Mouse (Mus musculus): ENCODE measurements around the gene 4930556J24Rik.
"Not testable (repeated sequence)": the region's sequence is repeated elsewhere in the genome, so short reads cannot be mapped to it uniquely, and the experiment has no call there.

4930556J24Rik gene

DNA sequence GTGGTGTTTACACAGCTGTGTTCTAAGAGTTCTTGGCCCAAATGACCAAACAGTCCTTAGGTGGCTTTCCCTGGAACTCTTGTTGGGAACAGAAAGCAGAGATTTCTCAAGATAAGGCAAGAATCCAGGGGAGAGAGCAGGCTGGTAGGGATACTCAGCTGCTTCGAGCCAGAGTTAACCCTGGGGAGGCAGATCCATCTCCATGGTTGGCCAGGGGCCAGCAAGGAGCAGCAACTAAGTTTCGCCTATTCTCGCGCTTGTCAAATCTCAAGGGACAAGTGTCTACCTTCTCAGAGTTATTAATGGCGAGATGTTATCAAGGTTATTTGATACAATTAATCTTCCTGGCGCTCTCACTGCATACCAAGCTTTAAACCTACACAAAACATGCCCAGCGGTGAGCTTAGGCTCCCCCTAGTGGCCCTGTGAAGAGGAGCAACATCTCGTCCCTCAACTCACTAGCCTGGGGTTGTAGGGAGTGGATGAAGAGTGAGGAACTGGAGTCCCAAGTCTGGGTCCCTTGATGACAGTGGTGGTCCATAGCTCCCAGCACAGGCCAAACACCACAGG lies 55.2 kb downstream of the 4930556J24Rik start:
- peak; percentile 78 for DNase-seq (ENCODE audit: low spot score)

DNA sequence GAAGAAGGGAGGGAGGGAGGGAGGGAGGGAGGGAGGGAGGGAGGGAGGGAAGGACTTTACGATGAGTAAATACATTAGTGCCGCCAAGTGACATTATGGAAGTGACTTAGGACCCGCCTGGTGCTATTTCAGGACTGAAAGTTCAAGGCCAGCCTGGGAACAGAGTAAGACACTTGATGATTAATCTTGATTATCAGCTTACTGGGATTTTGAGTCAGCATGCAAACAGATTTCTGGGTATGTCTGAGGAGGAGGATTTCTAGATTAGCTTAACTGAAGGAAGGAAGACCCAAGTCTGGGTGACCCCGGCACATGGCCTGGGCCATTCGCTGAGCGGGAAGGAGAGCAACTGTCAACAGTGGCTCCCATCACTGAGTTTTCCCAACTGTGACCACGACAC lies 56.1 kb downstream of the 4930556J24Rik start:
- no peak for DNase-seq (ENCODE audit: low spot score)

DNA sequence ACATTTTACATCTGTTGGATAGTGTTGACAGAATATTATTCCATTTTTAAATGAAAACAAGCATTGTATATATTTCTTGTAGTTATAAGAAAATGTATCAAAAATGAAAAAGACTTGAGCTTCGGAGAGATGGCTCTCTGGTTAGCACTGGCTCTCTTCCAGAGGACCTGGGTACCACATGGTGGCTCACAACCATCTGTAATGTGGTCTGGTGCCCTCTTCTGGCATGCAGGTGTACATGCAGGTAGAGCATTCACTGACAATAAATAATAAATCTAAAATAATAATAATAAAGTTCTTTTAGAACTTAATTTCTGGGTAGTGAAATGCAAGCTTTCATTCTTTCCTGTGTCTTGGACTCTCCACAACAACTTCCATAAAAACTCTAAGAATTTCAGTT lies 57.8 kb downstream of the 4930556J24Rik start:
- peak; percentile 46 for DNase-seq (ENCODE audit: low spot score)

DNA sequence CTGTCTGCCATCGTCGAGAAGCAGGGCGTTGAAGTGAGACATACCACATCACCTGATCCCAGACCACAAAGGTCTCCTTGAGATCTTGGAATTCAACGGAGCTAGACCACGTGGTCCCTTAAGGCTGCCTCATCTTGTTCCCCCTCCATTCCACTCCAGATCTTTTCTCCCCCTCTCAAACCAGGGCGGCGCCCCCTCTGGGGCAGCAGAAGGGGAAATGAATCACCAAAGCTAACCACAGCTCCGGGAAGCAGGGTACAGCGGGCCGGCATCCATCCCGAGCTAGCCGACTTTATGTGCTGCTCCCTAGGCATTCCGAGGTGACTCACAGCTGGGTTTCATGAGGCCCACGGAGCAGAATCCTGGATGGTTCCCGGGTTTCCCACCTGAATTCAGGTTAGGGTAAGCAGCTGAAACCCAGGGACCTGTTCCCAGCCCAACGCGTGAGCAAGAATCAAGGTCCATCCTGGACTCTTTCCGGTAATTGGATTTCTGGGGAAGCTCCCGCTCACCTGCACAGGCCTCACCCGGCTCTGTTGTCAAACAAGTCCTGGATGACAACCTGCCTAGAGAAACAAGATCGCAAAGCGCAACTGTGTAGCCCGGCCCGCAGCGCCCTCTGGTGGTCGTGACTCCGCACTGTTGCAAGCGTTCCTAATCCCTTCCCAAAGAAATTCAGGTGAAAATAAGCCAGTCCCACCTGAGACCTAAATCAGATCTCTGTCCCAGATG lies 62.3 kb downstream of the 4930556J24Rik start, which contains the start of gene Slc35e4:
Slc35e4 (minus strand) TSS at position 556 of the 732 bp plus-strand sequence.
- peak; percentile 91 for DNase-seq (ENCODE audit: low spot score)

DNA sequence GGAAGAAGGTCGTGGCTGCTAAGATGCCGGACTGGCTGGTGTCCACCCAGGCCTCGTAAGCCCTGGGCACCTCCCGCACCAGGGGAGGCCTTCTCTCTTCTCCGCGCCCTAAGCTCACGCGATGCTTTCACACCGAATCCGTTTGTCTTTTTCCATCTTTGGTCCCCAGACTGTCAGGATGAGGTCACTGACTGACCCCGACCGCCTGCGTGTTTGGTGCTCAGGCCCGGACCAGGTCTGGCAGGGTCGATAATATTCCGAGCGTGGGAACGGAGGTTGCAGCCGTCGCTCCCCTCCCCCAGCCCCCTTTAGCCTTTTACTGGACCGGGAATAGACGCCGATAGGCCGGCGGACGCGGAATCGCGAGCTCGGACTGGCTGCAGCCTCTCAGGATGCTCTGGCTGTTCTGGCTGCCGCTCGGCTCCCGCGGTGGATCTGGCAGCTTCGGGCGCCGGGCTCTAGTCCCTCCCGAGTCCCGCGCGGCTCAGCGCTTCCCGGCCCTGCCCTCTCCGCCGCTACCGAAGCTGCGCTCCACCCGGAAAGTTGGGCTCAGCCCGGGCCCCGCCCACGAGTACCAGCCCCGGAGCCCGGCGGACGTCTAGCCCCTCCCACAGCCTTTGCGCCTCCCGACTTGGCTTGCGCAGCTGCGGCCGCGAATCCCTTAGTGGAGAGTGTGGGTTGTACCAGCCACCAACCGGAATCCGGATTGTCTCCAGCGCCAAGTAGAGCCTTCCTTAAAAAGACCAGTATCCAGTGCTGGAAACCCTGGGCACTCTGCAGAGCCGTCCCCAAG lies 63.1 kb downstream of the 4930556J24Rik start:
- peak; percentile 89 for DNase-seq (ENCODE audit: low spot score)

DNA sequence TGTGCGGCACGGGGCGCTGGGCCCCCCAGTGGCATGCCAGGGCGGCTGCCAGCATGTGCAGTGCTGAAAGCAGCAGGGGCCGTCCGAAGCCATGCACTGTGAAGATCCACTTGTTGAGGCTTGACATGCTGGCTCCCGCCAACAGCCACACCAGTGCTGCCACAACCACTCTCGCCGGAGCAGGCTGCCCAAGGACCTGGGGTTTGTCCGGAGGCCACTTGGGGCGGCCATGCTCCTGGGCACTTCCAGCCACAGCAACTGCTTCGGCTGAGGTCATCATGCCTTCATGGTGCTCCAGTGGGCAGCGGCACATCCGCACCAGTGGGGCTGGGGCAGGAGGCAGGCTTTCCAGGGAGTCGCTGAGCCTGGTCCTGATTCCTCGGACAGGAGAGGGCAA lies 63.7 kb downstream of the 4930556J24Rik start:
- DNase-seq (ENCODE audit: low spot score) = peak; percentile 48

DNA sequence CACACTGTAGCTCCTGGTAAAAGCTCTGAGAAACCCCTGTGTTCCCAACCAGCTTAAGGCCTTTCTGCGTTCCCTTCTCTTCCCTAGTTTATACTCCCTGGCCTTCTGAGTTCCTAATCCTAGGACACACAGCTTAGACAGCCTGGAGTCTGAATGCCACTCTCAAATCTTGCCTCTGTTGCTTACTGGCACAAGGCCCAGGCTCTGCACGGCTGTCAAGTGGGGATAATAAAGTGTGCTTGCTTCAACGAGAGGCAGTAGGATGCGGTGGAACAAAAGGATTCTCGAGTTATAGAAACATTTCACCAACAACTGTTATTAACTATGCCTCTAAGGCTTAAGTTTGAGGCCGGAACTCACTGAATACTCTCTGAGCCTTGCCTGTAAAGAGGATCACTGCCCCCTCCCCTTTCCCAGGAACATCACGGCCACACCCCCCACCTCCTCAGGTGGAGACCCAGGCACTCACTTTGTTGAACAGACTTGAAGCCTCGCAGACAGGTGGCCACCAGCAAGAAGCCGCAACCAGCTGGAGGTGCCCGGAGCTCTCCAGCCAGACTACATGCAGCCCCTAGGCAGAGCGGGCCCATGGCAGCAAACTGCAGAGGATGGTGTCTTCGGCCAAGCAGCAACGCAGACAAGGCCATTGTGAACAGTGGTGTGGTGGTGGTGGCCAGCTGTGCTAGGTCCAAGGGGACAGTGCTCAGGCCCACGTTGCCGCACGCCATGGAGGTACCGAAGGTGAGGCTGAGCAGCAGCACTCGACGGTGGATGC lies 64.3 kb downstream of the 4930556J24Rik start:
- DNase-seq (ENCODE audit: low spot score) = no peak

DNA sequence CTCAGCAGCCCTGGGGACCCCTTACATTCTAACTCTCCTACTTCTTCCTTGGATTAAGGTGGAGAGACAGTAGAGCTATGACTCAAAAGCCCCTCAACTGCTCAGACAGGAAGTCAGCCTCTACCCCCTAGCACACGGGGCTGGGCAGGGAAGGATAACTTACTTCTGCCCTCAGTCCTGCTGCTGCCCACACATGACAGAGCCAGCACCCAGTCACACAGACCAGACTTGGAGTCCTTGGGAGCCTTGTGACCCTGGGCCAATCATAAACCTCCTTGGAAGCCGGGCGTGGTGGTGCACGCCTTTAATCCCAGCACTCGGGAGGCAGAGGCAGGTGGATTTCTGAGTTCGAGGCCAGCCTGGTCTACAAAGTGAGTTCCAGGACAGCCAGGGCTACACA lies 65.1 kb downstream of the 4930556J24Rik start:
- not testable (repeated sequence) for DNase-seq (ENCODE audit: low spot score)

DNA sequence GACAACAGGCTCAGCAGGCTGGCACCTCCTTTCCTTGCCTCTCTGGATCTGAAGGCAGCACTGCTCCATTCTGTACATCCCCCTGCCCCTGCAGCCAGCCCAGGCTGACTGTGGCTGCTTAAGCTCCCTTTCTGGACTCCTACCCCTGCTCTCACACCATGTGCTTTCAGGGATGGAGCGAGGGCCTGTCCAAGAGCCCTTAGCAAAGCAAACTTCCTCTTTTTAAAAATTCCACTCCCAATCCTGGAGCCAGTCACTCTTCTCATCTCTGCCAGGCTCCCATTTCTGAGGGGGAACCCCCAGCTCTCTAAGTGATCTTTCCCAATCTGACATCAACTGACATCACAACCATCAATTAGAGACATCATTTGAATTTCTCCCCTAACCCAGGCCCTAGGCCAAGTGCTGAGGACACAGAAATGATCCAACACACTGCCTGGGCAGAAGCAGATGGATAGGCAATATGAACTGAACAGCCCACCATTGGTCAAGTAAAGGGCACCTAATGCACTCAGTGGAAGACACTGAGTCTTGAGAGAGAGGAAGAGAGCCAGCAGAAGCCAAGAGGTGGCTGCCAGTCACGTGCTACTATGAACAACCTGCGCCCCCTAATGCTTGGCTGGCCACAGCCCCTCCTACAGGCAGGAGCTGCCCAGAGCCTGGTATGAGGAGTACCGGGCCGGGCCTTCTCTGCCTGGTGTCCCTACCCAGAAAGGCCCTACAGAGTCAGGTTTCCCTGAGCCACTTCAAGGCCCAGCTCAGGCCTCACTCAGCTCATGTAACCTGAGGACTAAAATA lies 65.9 kb downstream of the 4930556J24Rik start:
- no peak for DNase-seq (ENCODE audit: low spot score)

DNA sequence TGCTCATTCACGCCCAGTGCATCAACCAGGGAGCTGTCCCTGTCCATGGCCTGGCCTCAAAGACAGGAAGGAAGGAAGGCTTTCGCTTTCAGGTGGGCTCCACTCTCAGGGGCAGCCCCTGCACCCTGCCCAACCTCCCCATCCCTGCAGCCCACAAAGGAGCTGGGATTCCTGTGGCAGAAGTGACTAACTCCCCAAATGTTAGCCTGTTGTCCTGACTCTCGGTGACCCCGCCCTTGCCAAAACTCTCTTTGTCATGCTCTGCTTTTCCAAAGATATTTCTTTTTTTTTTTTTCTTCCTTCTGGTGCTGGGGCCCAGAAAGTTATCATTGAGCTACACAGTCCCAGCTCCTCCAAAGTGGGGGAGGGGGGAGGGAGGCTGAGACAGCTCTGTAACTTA lies 67.3 kb downstream of the 4930556J24Rik start:
- DNase-seq (ENCODE audit: low spot score) = no peak

DNA sequence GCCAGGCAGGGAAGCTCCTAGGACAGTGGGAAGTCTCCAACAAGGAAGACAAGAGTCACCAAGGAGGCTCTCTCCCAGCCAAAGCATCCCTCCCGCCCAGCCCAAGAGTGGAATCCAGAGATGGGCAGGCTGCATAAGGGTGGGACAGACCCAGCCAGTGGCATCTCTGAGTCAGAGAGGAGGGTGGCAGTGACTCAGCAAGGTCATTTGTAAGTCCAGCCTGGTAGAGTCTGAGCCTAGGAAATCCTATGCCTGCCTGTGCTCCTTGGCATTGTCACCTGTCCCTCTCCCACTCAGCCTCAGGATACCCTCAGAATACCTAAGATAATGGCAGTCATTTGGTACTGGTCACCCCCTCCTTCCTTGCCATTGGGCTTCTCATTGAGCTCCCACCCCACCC lies 71.1 kb downstream of the 4930556J24Rik start:
- no peak for DNase-seq (ENCODE audit: low spot score)

DNA sequence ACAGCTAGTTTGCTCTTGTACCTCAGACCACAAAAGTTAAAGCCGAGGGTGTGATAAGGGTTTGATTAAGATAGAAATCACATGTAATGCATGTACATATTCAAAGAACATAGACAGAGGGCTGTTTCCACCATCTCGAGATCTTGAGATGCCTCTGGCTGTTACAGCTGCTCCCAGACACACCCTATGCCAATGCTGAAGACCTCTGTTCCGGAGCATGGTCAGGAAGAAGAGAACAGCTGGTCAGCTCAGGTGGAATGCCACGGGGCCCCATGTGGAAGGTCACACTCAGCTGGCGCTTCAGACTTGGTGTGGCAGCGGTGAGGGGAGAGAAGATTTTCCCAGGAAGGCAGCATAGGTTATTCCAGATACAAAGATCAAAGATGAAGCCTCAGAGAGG lies 71.9 kb downstream of the 4930556J24Rik start:
- no peak for DNase-seq (ENCODE audit: low spot score)

DNA sequence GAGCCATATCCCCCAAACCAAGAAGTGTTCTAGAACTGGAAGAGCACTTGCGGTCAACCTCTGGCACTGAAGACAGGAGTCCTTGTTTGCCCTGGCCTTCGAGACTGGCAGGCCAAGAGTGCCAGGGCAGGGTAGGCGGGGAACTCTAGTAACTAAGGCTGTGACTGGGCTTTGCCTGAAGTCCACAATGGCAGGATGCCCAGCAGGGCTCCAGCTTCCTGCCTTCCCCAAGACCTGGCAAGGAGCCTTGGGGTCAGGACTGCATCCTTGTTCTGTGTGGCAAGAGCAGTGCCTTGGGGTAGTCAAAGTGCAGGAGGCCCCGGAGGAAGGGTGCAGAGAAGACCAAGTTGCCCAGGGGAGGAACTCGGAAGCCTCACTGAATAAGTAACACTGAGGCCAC lies 73.5 kb downstream of the 4930556J24Rik start:
- DNase-seq (ENCODE audit: low spot score) = no peak

DNA sequence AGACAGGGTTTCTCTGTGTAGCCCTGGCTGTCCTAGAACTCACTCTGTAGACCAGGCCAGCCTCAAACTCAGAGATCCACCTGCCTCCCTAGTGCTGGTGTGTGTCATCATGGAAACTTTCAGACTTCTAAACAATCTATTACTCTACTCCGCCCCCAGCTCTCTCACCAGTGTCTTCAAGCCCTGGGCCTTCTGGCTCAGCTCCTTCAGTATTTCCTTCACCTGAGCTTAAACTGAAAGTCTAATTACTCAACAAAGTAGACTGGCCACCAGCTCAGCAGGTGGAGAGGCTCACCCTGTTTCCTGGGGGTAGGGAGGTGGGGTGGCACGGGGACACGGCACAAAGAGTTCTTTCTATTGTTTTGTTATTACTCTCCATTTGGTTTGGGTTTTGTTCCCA lies 74.1 kb downstream of the 4930556J24Rik start:
- no peak for DNase-seq (ENCODE audit: low spot score)

DNA sequence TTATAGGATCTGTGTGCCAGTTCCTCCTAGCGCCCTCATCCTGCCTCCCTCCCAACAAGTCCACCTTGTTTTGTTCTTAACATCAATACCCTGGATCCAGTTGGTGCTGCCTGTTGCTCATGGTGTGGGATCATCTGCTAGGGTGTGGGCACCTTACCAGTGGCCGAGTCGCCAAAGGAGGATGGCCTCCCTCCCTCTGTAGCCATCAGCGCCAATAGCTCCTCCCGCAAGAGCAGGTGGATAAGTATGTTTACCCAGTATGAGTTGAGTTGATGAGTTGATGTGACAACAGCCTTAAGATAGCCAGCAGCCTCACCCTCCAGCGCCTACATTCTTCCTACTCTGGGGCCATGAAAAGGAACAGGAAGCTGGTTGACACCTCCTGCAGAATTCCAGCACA lies 76.3 kb downstream of the 4930556J24Rik start:
- DNase-seq (ENCODE audit: low spot score) = no peak

DNA sequence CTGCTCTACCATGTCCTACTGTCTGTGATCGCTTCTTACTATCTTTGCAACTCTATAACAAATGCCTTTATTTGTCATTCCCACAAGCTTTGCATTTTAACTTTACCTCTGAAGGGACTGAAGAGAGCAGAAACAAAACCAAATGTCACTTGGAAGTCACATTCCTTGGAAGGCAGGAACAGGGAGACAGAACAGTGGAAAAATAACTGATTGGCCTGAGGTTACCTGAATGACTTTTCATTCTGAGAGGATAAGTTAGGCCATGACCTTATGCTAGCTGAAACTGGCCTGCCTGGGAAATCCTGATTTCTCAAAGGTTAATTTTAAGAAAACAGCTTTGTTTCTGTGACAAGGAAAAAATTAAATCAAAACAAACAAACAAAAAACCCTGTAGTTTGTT lies 80.6 kb downstream of the 4930556J24Rik start:
- DNase-seq (ENCODE audit: low spot score) = no peak

DNA sequence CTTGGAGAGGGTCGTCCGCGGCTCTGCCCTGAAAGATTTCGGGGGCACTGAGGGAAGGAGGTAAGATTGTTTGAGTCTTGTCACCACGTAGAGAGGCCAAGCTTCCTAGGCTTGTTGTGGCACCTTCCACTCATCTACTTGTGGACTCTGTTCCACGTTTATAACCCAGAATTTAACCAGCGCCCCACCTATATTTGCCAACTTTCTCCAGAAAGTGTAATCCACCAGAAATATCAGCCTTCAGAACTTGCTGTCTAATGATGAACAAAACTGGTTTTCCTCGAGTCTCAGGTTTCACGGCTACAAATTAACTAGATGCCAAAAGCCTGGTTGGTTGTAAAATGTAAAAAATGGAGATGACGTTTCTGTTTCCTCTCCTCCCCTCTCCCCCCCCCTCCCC lies 81.1 kb downstream of the 4930556J24Rik start:
- no peak for DNase-seq (ENCODE audit: low spot score)

DNA sequence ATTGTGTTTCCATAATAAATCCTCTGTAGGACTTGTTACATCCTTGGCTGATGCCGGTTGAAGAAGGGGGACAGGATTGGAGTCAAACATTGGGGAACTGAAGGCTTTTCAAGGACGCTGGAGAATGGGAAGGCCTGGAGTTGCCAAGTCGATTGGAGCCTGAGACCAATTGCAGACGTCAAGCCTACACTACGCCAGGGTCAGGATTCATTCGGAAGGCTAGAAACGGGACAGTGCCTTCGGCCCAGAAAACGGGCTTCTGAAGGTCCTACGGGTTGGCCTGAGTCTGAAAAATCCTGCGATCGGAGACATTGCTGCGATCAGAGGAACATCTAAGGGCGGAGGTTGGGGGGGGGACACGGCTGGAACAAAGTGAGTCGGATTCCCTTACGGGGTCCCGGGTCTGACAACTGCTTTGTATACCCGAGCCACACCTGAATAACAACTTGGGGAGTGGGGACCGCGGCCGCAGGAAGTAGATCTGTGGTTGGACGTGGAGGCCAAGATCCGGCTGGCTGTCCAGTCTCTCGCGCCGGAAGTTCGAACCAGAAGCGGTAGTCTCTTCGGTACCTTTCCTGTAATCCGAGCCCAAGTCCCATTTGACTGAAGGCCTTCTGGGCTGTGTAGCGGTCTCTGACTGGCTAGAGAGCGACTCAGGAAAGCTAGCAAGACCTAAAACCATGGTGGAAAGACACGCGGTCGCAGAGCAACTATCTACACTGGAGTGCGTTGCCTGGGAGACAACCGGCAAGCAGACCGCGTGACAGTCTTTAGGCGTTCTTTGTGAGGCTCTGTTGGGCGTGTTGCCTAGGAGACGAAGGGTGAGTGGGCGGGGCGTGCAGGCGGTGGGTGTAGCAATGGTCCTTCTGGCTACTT lies 81.9 kb downstream of the 4930556J24Rik start, which contains the start of the genes 4921536K21Rik and Dusp18:
4921536K21Rik (minus strand) TSS at position 693 of the 876 bp plus-strand sequence.
Dusp18 (plus strand) TSS at position 835 of the 876 bp plus-strand sequence.
- peak; percentile 95 for DNase-seq (ENCODE audit: low spot score)

DNA sequence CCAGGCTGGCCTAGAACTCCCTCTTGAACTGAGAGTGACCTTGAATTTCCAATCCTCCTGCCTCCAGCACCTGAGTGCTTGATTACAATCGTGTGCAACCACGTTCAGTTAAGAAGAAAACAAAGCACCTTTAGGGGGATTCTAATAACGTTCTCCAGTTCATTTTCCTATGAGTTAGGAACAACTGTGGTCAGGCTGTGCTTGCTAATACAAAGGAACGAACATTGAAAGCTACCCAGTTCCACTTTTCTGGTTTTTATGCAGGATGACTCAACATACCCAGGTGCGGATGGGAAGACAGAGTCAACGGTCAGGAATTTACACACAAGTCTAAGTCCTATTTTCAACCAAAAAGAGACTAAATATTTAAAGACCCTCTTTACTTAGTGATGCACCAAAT lies 82.6 kb downstream of the 4930556J24Rik start:
- DNase-seq (ENCODE audit: low spot score) = no peak

All from retina, embryonic 14.5 days (tissue).